Mouse (Mus musculus) embryonic facial prominence, embryonic 14.5 days (tissue): ENCODE data around the gene Dennd2a. TPM values are rescaled to one million over a fixed set of nuclear protein-coding genes. Genes with fewer than 3 reads are reported as not detected.

Source experiments
- ATAC-seq: fragments of 200-750 bp; cut with Nextera tagmentation; 2 replicates; pipeline ENCODE4 v1.8.0; 2017; ENCODE audit warnings: low read depth, moderate number of reproducible peaks, moderate TSS enrichment
- DNase-seq: peaks from one replicate; pipeline ENCODE4 v3.0.0-alpha.2; 2015; ENCODE audit warnings: low spot score
- H3K27ac ChIP-seq: fragments of 300-500 bp; sonication (generic); replicated peaks from 2 replicates; pipeline ENCODE4 v1.5.1; 2014; ENCODE audit warnings: low read depth, mild to moderate bottlenecking, low read length, moderate library complexity
- H3K27me3 ChIP-seq: fragments of 300-500 bp; sonication (generic); replicated peaks from 2 replicates; pipeline ENCODE4 v1.6.1; 2014; ENCODE audit warnings: low read length; ENCODE audit not compliant: control insufficient read depth, insufficient read depth
- H3K36me3 ChIP-seq: fragments of 300-500 bp; sonication (generic); 2 replicates; pipeline ENCODE4 v1.6.1; 2014; ENCODE audit warnings: low read length, mixed read lengths; ENCODE audit not compliant: control insufficient read depth, insufficient read depth
- H3K4me1 ChIP-seq: fragments of 300-500 bp; sonication (generic); 2 replicates; pipeline ENCODE4 v1.6.1; 2014; ENCODE audit warnings: antibody characterized with exemption, low read length; ENCODE audit not compliant: control insufficient read depth, insufficient read depth
- H3K4me2 ChIP-seq: fragments of 300-500 bp; sonication (generic); 2 replicates; pipeline ENCODE4 v1.6.1; 2014; ENCODE audit warnings: low read depth, mild to moderate bottlenecking, low read length, moderate library complexity, mixed read lengths
- H3K4me3 ChIP-seq: fragments of 300-500 bp; sonication (generic); 2 replicates; pipeline ENCODE4 v1.5.1; 2014; ENCODE audit warnings: low read depth, mild to moderate bottlenecking, low read length
- H3K9ac ChIP-seq: fragments of 300-500 bp; sonication (generic); 2 replicates; pipeline ENCODE4 v1.6.1; 2014; ENCODE audit warnings: low read depth, mild to moderate bottlenecking, low read length, moderate library complexity, mixed read lengths
- H3K9me3 ChIP-seq: fragments of 300-500 bp; sonication (generic); 2 replicates; pipeline ENCODE4 v1.6.1; 2016; ENCODE audit warnings: low read length; ENCODE audit not compliant: control insufficient read depth
- WGBS: fragments of 180-500 bp; shearing (Covaris S2); extraction: QIAGEN DNeasy Blood & Tissue Kit; methylation state at CpG from one replicate; pipeline ENCODE4 v1.1.7; 2014; 5-methylcytosine and 5-hydroxymethylcytosine counted together
- polyA plus RNA-seq: library from polyadenylated mRNA; unstranded; fragments of >200 nt; fragmentation: Nextera tagmentation; extraction: Ambion mirVana; gene quantifications from 2 replicates; pipeline ENCODE4 v1.2.1, GENCODE M21; 2014

The Dennd2a gene
- polyA plus RNA-seq, 1 experiment from 2014 or later: 24.0 TPM

DNA sequence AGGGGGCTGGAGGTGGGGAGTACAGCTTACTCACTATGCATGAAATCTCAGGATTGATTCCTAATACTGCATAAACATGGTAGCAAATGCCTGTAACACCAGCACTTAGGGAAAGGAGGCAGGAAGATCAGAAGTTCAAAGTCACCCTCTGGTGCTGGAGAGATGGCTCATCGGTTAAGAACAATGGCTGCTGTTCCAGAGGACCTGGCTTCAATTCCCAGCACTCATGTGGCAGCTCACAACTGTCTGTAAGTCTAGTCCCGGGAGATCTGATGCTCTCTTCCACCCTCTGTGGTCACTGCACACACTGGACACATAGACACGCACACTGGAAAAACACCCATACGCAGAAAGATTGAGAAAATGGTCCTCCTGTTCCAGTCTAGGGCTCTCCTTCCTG lies 124.5 kb downstream of the Dennd2a start:
- H3K27ac ChIP-seq: no peak overlapping the region
- 75% methylated on average over 4 of the region's 4 CpGs for WGBS
- ATAC-seq: no peak

DNA sequence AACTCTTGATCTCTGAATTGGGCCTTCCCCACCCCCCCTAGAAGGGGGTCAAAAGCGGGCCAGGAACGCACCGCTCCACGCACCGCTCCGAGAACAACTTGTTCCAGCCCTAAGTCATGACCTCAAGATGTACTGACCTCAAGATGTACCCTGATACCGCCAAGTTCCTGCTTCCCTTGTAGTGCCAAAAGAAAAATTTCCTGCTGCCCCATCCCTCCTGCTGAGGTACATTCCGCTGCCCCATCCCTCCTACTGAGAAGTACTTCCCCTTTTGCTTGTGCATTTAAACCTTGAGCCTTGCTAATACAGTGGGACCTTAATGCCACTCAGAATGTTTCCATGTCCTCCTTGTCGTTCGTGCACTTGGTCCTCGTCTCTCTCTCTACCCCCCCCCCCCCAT lies 126.9 kb downstream of the Dennd2a start:
- Histone ChIP-seq H3K36me3 (no peaks in the 10 kb centered on the region), H3K9ac (no peak overlapping the region), H3K27ac (no peak overlapping the region), H3K4me1 (no peaks in the 10 kb centered on the region), H3K4me2 (no peak overlapping the region), H3K27me3 (no peaks in the 10 kb centered on the region), H3K9me3 (no peaks in the 10 kb centered on the region), H3K4me3 (no peak overlapping the region)
- DNase-seq (no peak), ATAC-seq (no peak)
- WGBS: 75% methylated on average over 11 of the region's 11 CpGs

More for the DNA sequence above, 124.5 kb downstream of the Dennd2a start:
- no peaks in the 10 kb centered on the region for H3K4me1 ChIP-seq
- no peaks in the 10 kb centered on the region for H3K9me3 ChIP-seq
- H3K36me3 ChIP-seq: no peaks in the 10 kb centered on the region
- no peak for DNase-seq
- H3K4me2 ChIP-seq: no peak overlapping the region
- H3K9ac ChIP-seq: no peak overlapping the region
- no peak overlapping the region for H3K4me3 ChIP-seq
- no peaks in the 10 kb centered on the region for H3K27me3 ChIP-seq

DNA sequence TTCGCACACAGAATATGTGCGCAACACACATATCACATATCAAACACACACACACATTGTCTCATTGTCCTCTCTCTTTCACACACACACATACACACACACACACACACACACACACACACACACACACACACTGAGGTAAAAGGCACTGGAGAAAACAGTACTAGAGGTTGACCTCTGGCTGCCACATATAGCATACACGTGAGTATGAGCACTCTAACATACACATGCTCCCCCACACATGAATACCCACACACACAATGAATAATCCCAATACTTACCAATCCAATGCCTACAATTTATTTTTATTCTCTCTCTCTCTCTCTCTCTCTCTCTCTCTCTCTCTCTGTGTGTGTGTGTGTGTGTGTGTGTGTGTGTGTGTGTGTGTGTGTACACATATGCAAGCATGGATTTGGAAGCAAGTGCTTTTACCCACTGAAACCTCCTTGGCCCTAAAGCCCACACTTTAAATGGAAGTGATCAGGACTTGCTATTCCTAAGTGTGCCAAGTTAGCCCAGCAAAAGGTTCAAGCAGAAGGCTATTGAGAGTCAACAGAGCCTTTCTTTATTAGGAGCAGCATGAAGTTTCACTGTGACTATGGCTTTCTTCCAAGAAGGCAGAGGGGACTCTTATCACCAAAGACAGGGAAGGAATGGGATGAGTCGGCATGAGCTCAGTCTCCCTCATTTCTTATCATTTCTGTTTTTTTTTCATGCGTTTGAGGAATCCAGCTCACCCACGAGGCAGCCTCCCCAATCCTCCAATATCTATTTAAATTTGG lies 128.5 kb downstream of the Dennd2a start:
- H3K27ac ChIP-seq: no peak overlapping the region
- H3K9ac ChIP-seq: no peak overlapping the region
- H3K4me1 ChIP-seq: no peaks in the 10 kb centered on the region
- no peaks in the 10 kb centered on the region for H3K9me3 ChIP-seq
- H3K4me3 ChIP-seq: no peak overlapping the region
- ATAC-seq (no peak), DNase-seq (no peak)
- no peaks in the 10 kb centered on the region for H3K36me3 ChIP-seq
- 81% methylated on average over 6 of the region's 6 CpGs for WGBS
- H3K27me3 ChIP-seq: no peaks in the 10 kb centered on the region
- H3K4me2 ChIP-seq: no peak overlapping the region

GRCm38 (mm10) chr6:39427276-39428003 lies 130.2 kb downstream of the Dennd2a start:
- 65% methylated on average over 4 of the region's 4 CpGs for WGBS
- H3K4me2 ChIP-seq: no peak overlapping the region
- no peak overlapping the region for H3K4me3 ChIP-seq
- ATAC-seq: no peak
- no peaks in the 10 kb centered on the region for H3K36me3 ChIP-seq
- H3K4me1 ChIP-seq: no peaks in the 10 kb centered on the region
- H3K9me3 ChIP-seq: no peaks in the 10 kb centered on the region
- no peaks in the 10 kb centered on the region for H3K27me3 ChIP-seq
- no peak for DNase-seq
- no peak overlapping the region for H3K9ac ChIP-seq
- H3K27ac ChIP-seq: no peak overlapping the region

- no peak overlapping the region for H3K4me3 ChIP-seq
- DNase-seq: no peak
- 90% methylated on average over 4 of the region's 4 CpGs for WGBS
Measured at GRCm38 (mm10) chr6:39426725-39427124, 130.9 kb downstream of the Dennd2a start.

GRCm38 (mm10) chr6:39425181-39425580 lies 132.5 kb downstream of the Dennd2a start:
- H3K36me3 ChIP-seq: no peaks in the 10 kb centered on the region
- H3K4me3 ChIP-seq: no peak overlapping the region
- H3K27me3 ChIP-seq: no peaks in the 10 kb centered on the region; the same call in 1 of the 2 replicates
- H3K27ac ChIP-seq: no peak overlapping the region
- WGBS: 79% methylated on average over 2 of the region's 2 CpGs
- no peak for DNase-seq
- no peaks in the 10 kb centered on the region for H3K9me3 ChIP-seq
- ATAC-seq: no peak
- H3K9ac ChIP-seq: no peak overlapping the region
- no peak overlapping the region for H3K4me2 ChIP-seq
- H3K4me1 ChIP-seq: no peaks in the 10 kb centered on the region

More at GRCm38 (mm10) chr6:39426725-39427124, 130.9 kb downstream of the Dennd2a start:
- Histone ChIP-seq H3K9me3 (no peaks in the 10 kb centered on the region), H3K27me3 (no peaks in the 10 kb centered on the region; the same call in 1 of the 2 replicates), H3K27ac (no peak overlapping the region), H3K4me2 (no peak overlapping the region), H3K9ac (no peak overlapping the region), H3K36me3 (no peaks in the 10 kb centered on the region), H3K4me1 (no peaks in the 10 kb centered on the region)
- ATAC-seq: no peak

- H3K9me3 ChIP-seq: no peaks in the 10 kb centered on the region
- H3K9ac ChIP-seq: no peak overlapping the region
- ATAC-seq: no peak
- no peak overlapping the region for H3K4me3 ChIP-seq
- H3K27ac ChIP-seq: no peak overlapping the region
- no peak overlapping the region for H3K4me2 ChIP-seq
- H3K27me3 ChIP-seq: peaks cover 1% of the 10 kb centered on the region
- WGBS: 83% methylated on average over 7 of the region's 7 CpGs
- H3K36me3 ChIP-seq: no peaks in the 10 kb centered on the region
- DNase-seq: no peak
- H3K4me1 ChIP-seq: no peaks in the 10 kb centered on the region
Measured at GRCm38 (mm10) chr6:39423686-39424085, 134.0 kb downstream of the Dennd2a start.

- H3K4me3 ChIP-seq: no peak overlapping the region
- 61% methylated on average over 6 of the region's 6 CpGs for WGBS
- DNase-seq (no peak), ATAC-seq (no peak)
- H3K27ac ChIP-seq: no peak overlapping the region
- H3K27me3 ChIP-seq: peaks cover 7% of the 10 kb centered on the region
- no peak overlapping the region for H3K9ac ChIP-seq
- H3K9me3 ChIP-seq: no peaks in the 10 kb centered on the region
- H3K4me1 ChIP-seq: no peaks in the 10 kb centered on the region
- no peaks in the 10 kb centered on the region for H3K36me3 ChIP-seq
- no peak overlapping the region for H3K4me2 ChIP-seq
Measured at GRCm38 (mm10) chr6:39423130-39423551, 134.5 kb downstream of the Dennd2a start.
